Mouse (Mus musculus) leukemia stem cell, adult 10-12 weeks (primary cell): ENCODE results near the gene Pitx3. TPM values are rescaled to one million over a fixed set of nuclear protein-coding genes. Genes with fewer than 3 reads are reported as not detected.

ENCODE experiments used
- polyA plus RNA-seq: library from polyadenylated mRNA; stranded (reverse); fragments of >175 nt; gene quantifications from 2 replicates; pipeline ENCODE4 v1.2.3, GENCODE M21; 2012; ENCODE audit warnings: low replicate concordance

Gene Pitx3
- not detected in 2 replicates for polyA plus RNA-seq

DNA sequence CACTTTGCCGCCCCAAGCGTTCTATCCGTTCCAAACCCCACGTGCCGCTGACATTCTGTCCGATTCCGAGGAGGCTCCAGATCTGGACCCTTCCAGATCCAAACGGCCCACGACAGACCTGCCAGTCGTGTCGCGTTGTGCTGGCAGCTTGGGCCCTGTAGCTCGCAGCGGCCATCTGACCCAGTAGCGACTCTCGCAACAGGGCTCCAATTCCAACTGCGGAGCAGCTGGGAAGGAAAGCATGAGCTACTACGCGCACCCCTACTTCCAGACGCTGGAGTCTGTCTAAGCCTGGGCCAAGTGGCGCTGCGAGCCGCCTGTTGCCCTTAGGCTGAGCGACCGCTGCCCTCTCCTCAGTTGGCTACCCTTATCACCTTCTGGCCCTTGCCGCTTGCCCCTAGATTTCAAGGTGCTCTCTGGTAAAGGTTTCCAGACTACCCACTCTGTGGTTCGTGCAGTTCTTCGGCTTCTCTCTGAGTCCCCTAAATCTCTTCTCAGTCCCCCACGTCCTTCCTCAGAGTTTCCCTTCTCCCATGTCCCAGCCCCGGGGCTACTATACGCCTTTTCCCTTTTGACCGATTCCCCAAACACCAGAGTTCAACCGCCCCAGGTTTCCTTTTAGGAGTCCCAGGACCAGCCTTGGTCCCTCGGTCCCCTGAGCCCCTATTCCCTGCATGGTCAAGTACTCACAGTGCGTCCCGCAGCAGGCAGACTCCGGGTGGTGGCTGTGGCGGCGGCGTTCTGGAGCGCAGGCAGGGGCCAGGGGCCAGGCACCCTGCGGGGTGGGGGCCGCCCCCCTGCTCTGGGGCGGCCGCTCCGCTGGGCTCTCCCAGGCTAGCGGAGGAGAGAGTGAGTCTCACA is at the start of gene Pitx3:
TSS of gene Pitx3 (minus strand) at position 816 of the 861 bp plus-strand sequence.

DNA sequence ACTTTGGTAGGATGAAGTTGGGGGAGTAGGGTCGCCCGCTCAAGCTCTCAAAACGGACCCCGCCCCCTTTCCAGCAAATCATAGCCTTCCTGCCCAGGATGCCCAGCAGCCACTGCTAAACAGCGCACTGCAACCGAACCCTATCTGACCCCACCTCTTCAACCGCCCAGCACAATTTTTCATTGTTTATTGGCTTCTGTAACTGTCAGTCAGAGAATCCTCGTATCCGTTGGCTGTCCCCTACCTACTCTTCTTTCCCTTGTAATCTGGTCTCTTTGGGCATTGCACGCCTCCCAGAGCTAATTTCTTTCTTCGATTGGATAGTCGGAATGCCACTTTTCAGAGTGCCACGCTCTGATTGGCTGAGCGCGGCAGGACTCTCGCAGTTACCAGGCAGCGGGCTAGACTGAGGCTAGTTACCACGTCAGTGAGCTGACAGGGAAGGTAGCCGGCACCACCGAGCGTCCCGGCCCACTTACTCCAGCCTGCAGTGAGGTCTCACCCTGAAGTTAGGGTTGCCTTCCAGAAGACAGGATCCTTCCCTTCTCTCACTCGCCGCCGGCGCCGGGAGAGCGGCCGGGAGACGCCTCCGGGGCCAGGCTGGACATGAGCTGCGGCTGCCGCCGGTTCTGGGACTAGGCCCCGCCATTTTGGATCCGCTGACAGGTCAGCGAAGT is 4.1 kb upstream of the Pitx3 start, which contains the start of gene Gbf1:
TSS of gene Gbf1 (plus strand) at position 383 of the 677 bp plus-strand sequence.

DNA sequence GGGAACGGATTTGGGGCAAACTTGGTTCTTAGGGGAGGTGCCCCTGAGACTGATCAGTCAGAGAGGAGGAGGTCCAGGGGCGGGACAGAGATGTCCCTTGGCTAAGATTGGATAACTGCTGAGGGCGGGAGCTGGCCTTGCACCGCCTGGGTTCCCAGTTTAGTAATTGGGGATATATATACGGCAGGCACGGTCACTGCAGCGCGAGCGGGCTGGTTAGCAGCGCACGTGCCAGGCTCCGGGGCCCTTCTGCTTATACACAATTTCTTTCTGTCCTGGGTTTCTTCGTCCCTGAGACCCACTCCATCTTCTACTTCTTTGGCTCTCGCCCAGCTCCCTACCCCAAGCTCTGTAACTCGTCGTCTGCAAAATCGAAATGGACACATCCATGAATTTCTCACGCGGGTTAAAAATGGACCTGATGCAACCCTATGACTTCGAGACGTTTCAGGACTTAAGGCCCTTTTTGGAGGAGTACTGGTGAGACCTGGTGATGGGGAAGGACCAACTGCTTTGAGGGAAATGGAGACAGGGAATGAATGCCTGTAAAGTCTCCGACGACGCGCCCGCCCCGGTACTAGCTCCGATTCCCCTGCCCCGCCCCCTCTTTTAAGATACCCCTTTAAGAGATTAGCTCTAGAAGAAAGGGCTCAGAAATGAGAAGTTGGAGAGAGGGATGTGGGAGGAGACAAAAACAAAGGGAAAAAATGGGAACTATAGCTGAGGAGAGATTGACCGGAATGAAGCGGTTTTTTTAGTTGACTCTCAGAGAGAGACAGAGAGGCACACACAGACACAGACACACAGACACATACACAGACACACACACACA is 16.2 kb downstream of the Pitx3 start, which contains the start of gene Elovl3:
TSS of gene Elovl3 (plus strand) at position 204 of the 832 bp plus-strand sequence.

Other genes with a start within 250 kb of the Pitx3 start
- gene Armh3, start 149.8 kb downstream of the Pitx3 start, polyA plus RNA-seq, result 0.55 and 2.1 TPM in 2 replicates
- gene Hps6, start 144.8 kb downstream of the Pitx3 start, polyA plus RNA-seq, result 12.0 TPM in 2 replicates
- 18.5 and 72.4 TPM in 2 replicates for gene Pprc1, start 103.4 kb downstream of the Pitx3 start, polyA plus RNA-seq
- gene Ldb1, start 103.1 kb downstream of the Pitx3 start, polyA plus RNA-seq, result 895 and 1,195 TPM in 2 replicates
- gene Nolc1, start 72.5 kb downstream of the Pitx3 start, polyA plus RNA-seq, result 49.0 and 88.6 TPM in 2 replicates
- not detected in 2 replicates for gene Elovl3, start 16.4 kb downstream of the Pitx3 start, polyA plus RNA-seq
- 511 and 517 TPM in 2 replicates for gene Gbf1, start 4.2 kb upstream of the Pitx3 start, polyA plus RNA-seq
- 60.6 and 91.2 TPM in 2 replicates for gene Nfkb2, start 156.0 kb upstream of the Pitx3 start, polyA plus RNA-seq
- 7.5 and 12.5 TPM in 2 replicates for gene Psd, start 178.8 kb upstream of the Pitx3 start, polyA plus RNA-seq
- 19.7 and 24.8 TPM in 2 replicates for gene Fbxl15, start 179.9 kb upstream of the Pitx3 start, polyA plus RNA-seq
- gene Cuedc2, start 190.4 kb upstream of the Pitx3 start, polyA plus RNA-seq, result 104 and 126 TPM in 2 replicates
- 15.2 and 15.3 TPM in 2 replicates for gene Mfsd13a, start 192.8 kb upstream of the Pitx3 start, polyA plus RNA-seq
- gene 2310034G01Rik, start 202.0 kb upstream of the Pitx3 start, polyA plus RNA-seq, result 0.13 and 0.43 TPM in 2 replicates
- gene Actr1a, start 247.4 kb upstream of the Pitx3 start, polyA plus RNA-seq, result 17.4 and 47.0 TPM in 2 replicates
- gene Sufu, start 248.6 kb upstream of the Pitx3 start, polyA plus RNA-seq, result 38.7 and 40.0 TPM in 2 replicates